Mouse (Mus musculus): ENCODE data around the gene Dcst1.

GRCm38 (mm10) chr3:89355512-89355902 is 9.5 kb downstream of the Dcst1 start:
- no peak for TF ChIP-seq POLR2A (IDR thresholded peaks at IDR 0.05; ENCODE audit: borderline replicate concordance, low read depth, low read length)
- no peak for TF ChIP-seq CTCF (IDR thresholded peaks at IDR 0.05; ENCODE audit: low read depth, low read length)

All from bone marrow macrophage, adult 2 months (primary cell).